Mouse (Mus musculus) small intestine, adult 2 months (tissue): ENCODE results near the gene Tnnt1. TPM values are rescaled to one million over a fixed set of nuclear protein-coding genes. Genes with fewer than 3 reads are reported as not detected.
"Not testable (repeated sequence)": the region's sequence is repeated elsewhere in the genome, so short reads cannot be mapped to it uniquely, and the experiment has no call there.

ENCODE experiments used
- H3K27ac ChIP-seq: fragments of 200-500 bp; 2 replicates; pipeline ENCODE4 v1.5.1; 2012; ENCODE audit warnings: low read depth, low read length, control low read depth, inconsistent platforms; ENCODE audit not compliant: insufficient read depth
- H3K27me3 ChIP-seq: fragments of 200-500 bp; 2 replicates; pipeline ENCODE4 v1.6.1; 2012; ENCODE audit warnings: mild to moderate bottlenecking, moderate library complexity, low read length, inconsistent platforms; ENCODE audit not compliant: control insufficient read depth, insufficient read depth
- H3K36me3 ChIP-seq: fragments of 200-500 bp; 2 replicates; pipeline ENCODE4 v1.6.1; 2012; ENCODE audit warnings: mild to moderate bottlenecking, low read length, control low read depth, inconsistent platforms; ENCODE audit not compliant: control insufficient read depth, insufficient read depth
- H3K4me1 ChIP-seq: fragments of 200-500 bp; 2 replicates; pipeline ENCODE4 v1.6.1; 2012; ENCODE audit warnings: low read length, inconsistent platforms, mixed read lengths; ENCODE audit not compliant: control insufficient read depth, insufficient read depth, insufficient read length
- H3K4me3 ChIP-seq: fragments of 200-500 bp; 2 replicates; pipeline ENCODE4 v1.5.1; 2012; ENCODE audit warnings: low read depth, mild to moderate bottlenecking, control low read depth, inconsistent platforms, low read length, moderate library complexity
- CTCF ChIP-seq: fragments of 200-500 bp; IDR thresholded peaks from 2 replicates; pipeline ENCODE4 v1.5.1; 2012; ENCODE audit warnings: low read depth, mild to moderate bottlenecking, control low read depth, inconsistent platforms, low read length, moderate library complexity, mixed read lengths; ENCODE audit not compliant: insufficient replicate concordance, insufficient read length; ENCODE audit errors: extremely low read depth
- POLR2A ChIP-seq: fragments of 200-500 bp; IDR thresholded peaks from 2 replicates; pipeline ENCODE4 v1.6.1; 2012; ENCODE audit warnings: low read depth, mild to moderate bottlenecking, control low read depth, inconsistent platforms, low read length, moderate library complexity
- WGBS: fragments of 180-500 bp; shearing (Covaris S2); methylation state at CpG from one replicate; pipeline ENCODE4 v1.1.7; 2018; 5-methylcytosine and 5-hydroxymethylcytosine counted together
- polyA plus RNA-seq: library from polyadenylated mRNA; depleted of rRNA; stranded (reverse); fragments of >200 nt; gene quantifications from 2 replicates; pipeline ENCODE4 v1.2.3, GENCODE M21; 2012

Tnnt1 gene
- polyA plus RNA-seq, 1 experiment = 0.58 TPM

DNA sequence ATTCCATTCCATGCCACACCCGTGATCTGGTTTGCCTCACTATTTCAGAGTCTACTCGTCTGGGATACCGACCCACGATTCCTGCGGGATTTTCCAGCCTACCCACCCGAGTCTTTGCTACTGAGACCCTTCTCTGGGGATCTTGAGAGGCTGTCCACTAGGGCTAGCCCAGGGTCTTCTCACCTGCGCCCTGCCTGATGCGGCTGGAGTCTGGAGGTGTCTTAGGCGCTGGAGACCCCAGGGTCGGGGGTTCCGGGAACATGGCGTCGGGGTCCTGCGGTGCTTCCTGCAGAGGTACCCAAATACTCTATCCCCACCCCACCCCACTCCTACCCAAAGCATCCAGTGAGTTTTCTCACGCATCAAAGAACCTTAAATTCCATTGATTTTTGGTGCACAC lies 29.9 kb upstream of the Tnnt1 start:
- peaks cover 4% of the 10 kb centered on the region for H3K4me1 ChIP-seq
- no peak for TF ChIP-seq POLR2A
- TF ChIP-seq CTCF = no peak
- H3K27ac ChIP-seq = no peak overlapping the region
- no peaks in the 10 kb centered on the region for H3K27me3 ChIP-seq
- H3K4me3 ChIP-seq = no peak overlapping the region
- WGBS = 69% methylated on average over 15 of the region's 15 CpGs
- peaks cover 10% of the 10 kb centered on the region for H3K36me3 ChIP-seq

DNA sequence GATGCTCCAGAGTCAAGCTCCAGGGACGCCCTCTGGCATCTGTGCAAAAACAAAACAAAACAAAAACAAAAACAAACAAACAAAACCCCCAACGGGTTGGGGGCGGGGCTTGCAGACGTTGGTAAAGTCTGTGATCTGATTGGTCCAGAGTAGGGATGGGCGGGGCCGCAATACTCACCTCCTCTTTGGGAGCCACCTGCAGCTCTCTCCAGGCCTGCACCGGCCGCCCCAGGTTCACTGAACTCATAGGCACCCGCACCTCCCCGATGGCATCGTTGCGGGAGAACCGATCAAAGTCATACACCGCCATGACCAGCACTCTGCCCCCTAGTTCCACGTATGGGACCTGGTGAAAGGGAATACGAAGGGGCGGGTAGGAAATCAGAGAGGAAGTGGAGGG lies 25.8 kb upstream of the Tnnt1 start:
- no peak overlapping the region for H3K27ac ChIP-seq
- WGBS = 51% methylated on average over 17 of the region's 17 CpGs

DNA sequence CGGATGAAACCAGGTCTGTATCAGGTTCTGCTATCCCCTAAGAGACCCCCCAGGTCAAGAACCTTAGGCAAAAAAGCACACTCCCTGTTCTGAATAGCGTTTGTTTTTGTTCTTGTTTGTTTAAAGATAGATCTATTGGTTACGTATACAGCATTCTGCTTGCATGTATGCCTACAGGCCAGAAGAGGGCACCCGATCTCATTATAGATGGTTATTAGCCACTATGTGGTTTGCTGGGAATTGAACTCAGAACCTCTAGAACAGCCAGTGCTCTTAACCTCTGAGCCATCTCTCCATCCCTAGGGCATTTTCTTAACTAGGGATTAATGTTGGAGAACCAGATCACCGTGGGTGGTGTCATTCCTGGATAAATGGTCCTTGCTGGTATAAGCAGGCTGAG lies 25.2 kb upstream of the Tnnt1 start:
- 67% methylated on average over 5 of the region's 5 CpGs for WGBS
- Histone ChIP-seq H3K27ac (no peak overlapping the region), H3K36me3 (peaks cover 8% of the 10 kb centered on the region; the same call in 1 of the 2 replicates), H3K4me3 (no peak overlapping the region), H3K27me3 (no peaks in the 10 kb centered on the region; the same call in 1 of the 2 replicates), H3K4me1 (no peaks in the 10 kb centered on the region)
- TF ChIP-seq POLR2A (no peak), CTCF (no peak)

More for the DNA sequence above, 25.8 kb upstream of the Tnnt1 start:
- TF ChIP-seq POLR2A (no peak), CTCF (no peak)
- Histone ChIP-seq H3K4me3 (no peak overlapping the region), H3K4me1 (no peaks in the 10 kb centered on the region), H3K27me3 (no peaks in the 10 kb centered on the region; the same call in 1 of the 2 replicates), H3K36me3 (peaks cover 8% of the 10 kb centered on the region; the same call in 1 of the 2 replicates)

DNA sequence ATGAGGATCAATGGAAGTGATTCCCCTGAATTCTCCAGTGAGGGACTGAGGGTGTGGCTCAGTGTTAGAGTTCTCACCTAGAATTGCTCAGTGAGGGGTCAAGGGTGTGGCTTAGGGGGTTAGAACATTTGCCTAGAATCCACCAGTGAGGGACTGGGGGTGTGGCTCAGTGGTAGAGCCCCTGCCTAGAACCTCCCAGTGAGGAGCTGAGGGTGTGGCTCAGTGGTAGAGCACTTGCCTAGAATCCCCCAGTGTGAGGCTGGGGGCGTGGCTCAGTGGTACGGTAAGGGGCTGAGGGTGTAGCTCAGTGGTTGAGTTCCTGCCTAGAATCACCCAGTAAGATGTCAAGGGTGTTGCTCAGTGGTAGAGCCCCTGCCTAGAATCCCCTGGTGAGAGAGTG lies 22.8 kb upstream of the Tnnt1 start:
- no peaks in the 10 kb centered on the region for H3K4me1 ChIP-seq
- TF ChIP-seq POLR2A (no peak), CTCF (no peak)
- H3K4me3 ChIP-seq = no peak overlapping the region
- H3K27me3 ChIP-seq = peaks cover 2% of the 10 kb centered on the region; the same call in 1 of the 2 replicates
- no peak overlapping the region for H3K27ac ChIP-seq
- peaks cover 8% of the 10 kb centered on the region; the same call in 1 of the 2 replicates for H3K36me3 ChIP-seq
- 71% methylated on average over 2 of the region's 2 CpGs for WGBS

DNA sequence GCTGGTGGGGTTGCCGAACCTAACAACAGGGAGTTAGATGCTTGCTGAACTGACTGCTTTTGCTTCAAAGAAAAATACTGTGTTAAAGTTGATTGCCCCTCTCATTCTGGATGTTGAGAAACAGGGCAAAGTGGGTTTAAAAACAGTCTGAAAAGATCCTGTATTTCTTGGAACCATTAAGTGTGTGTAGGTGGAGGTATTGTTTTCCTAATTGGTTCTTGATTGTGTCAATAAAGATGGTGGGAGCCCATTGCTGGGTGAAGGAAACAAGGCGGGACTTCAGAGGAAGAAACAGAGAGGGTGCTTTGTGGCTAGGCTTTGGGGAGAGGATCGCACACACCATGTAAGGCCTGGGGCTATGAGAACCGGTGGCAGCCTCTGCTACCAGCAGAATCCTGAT lies 21.0 kb upstream of the Tnnt1 start:
- Histone ChIP-seq H3K27ac (no peak overlapping the region), H3K27me3 (peaks cover 2% of the 10 kb centered on the region; the same call in 1 of the 2 replicates), H3K36me3 (peaks cover 8% of the 10 kb centered on the region; the same call in 1 of the 2 replicates), H3K4me3 (no peak overlapping the region), H3K4me1 (no peaks in the 10 kb centered on the region; the same call in 1 of the 2 replicates)
- TF ChIP-seq CTCF (no peak), POLR2A (no peak)
- WGBS = 53% methylated on average over 4 of the region's 4 CpGs

DNA sequence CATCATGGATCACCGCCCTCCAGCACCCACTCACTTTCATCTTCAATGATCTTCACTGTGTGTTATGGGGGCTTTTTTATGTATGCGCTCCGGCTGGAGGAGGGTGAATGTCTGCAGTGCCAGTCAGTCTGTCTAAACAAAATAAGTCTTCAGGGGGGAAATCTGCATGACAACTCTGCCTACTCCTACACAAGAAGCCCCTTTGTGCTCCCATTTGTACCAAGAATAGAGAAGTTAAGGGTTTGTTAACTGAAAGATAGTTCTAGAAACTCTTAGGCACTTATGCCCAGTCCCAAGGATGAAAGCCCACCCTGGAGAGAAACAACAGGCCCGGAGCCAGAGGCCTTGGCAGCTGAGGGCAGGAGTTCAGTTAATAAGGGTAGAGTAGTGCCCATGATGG lies 20.2 kb upstream of the Tnnt1 start:
- H3K4me1 ChIP-seq = peaks cover 2% of the 10 kb centered on the region
- 87% methylated on average over 4 of the region's 4 CpGs for WGBS
- TF ChIP-seq POLR2A (no peak), CTCF (no peak)

DNA sequence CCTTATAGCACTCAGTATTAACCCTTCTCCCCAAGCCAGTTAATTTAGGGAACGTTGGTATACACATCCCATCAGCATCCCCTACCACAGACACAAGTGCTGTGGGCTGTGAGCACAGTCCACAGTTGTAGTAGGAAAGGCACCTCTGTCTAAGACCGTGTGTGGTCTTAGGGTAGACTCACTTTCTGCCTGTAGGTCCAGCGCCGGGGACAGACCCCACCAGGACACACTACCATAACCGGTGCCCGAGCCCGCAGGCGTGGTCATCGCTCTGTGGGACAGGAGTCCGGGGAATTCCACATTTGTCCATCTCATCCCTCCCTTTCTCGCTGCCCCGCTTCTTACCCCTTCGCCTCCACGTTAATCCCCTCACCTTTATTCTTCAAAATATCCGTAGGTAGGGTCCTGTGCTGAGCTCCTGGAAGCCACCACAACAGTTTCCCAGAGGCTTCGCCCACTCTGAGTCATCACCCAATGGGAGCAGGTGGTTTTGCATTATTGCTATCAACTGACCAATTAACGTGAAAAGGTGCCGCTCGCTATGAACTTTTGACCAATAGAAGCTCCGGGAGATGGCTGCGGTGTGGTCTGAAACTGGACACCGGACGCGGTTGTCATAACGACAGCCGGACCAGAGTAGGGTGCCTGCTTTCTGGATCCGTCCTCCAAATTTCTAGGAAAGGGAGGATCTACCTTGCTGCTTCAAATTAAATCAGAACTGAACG lies 16.0 kb upstream of the Tnnt1 start, which contains the start of gene Dnaaf3:
Dnaaf3 (minus strand) TSS at position 449 of the 725 bp plus-strand sequence.
- 0 out of 2 replicates have a peak, but pooled peaks cover 2% of the 10 kb centered on the region for H3K27me3 ChIP-seq
- H3K27ac ChIP-seq = no peak within 1 kb of the TSS
- no peak for TF ChIP-seq POLR2A
- no peak for TF ChIP-seq CTCF
- peaks cover 6% of the 10 kb centered on the region for H3K4me1 ChIP-seq
- H3K4me3 ChIP-seq = peak within 1 kb of the TSS; percentile 53
- no peaks in the 10 kb centered on the region for H3K36me3 ChIP-seq
- WGBS = 3% methylated on average over 28 of the region's 28 CpGs

More for the DNA sequence above, 20.2 kb upstream of the Tnnt1 start:
- Histone ChIP-seq H3K36me3 (peaks cover 7% of the 10 kb centered on the region; the same call in 1 of the 2 replicates), H3K4me3 (no peak overlapping the region), H3K27ac (no peak overlapping the region), H3K27me3 (peaks cover 2% of the 10 kb centered on the region; the same call in 1 of the 2 replicates)

DNA sequence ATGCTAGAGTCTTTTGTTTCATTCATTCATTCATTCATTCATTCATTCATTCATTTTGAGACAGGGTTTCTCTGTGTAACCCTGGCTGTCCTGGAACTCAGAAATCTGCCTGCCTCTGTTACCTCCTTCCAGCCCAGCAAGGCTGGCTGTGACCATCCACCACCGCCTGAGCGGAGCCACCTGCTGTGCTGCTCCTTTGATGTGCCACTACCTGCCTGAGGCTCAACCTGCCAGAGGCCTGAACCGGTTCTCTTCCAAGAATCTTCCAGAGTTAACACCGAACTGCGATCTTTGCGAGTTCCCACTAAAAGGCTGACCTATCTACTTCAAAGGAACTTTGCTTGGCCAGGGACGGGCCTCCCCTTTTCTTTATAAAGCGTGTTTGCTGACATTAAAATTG lies 14.0 kb upstream of the Tnnt1 start:
- H3K4me3 ChIP-seq, H3K36me3 ChIP-seq, H3K27me3 ChIP-seq, H3K4me1 ChIP-seq, H3K27ac ChIP-seq: not testable (repeated sequence)
- 33% methylated on average over 8 of the region's 8 CpGs for WGBS
